Mouse (Mus musculus) brain, embryonic 14.5 days (tissue): ENCODE measurements around the gene Tbc1d2.

Experiments
- CTCF ChIP-seq: fragments of 200-500 bp; IDR thresholded peaks from 2 replicates; pipeline ENCODE4 v1.5.1; 2012; ENCODE audit warnings: inconsistent platforms, mild to moderate bottlenecking, moderate library complexity, borderline replicate concordance; ENCODE audit not compliant: insufficient read depth, insufficient read length; ENCODE audit errors: extremely low read depth
- POLR2A ChIP-seq: fragments of 200-500 bp; IDR thresholded peaks from 2 replicates; pipeline ENCODE4 v1.6.1; 2012; ENCODE audit warnings: mild to moderate bottlenecking, inconsistent platforms, borderline replicate concordance; ENCODE audit not compliant: poor library complexity, insufficient read depth, insufficient read length, severe bottlenecking; ENCODE audit errors: extremely low read depth

DNA sequence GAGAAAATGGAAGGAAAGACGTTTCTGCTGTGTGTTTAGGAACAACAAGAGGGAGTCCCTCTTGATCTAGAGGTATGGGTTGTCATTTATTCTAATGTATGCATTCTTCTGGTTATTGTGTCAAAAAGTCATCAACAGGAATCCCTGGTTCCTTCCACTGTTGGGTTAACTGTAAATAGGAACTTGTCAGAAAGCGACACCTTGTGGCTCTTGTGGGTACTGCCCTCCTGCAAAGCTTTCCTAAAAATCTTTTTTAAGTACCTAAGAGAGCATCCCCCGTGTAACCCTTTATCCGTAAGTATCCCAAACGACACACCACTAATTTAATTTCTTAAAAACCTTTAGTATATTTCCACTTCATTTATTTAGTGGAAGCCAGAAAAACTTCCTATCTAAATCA is 7.1 kb upstream of the Tbc1d2 start:
- TF ChIP-seq CTCF (peak; percentile 82), POLR2A (no peak)
